Mouse (Mus musculus) CH12.LX (cell line): Measurements from ENCODE around the gene Mrnip. TPM values are rescaled to one million over a fixed set of nuclear protein-coding genes. Genes with fewer than 3 reads are reported as not detected.

ENCODE experiments used
- DNase-seq: peaks from one replicate; pipeline ENCODE4 v3.0.0-alpha.2; 2013; ENCODE audit errors: extremely low read depth
- H3K27ac ChIP-seq: 2 replicates; pipeline ENCODE4 v1.5.1; 2012; ENCODE audit warnings: low read depth, mild to moderate bottlenecking, control low read depth, moderate library complexity; ENCODE audit not compliant: insufficient read depth
- H3K27me3 ChIP-seq: replicated peaks from 2 replicates; pipeline ENCODE3; 2012; ENCODE audit warnings: inconsistent platforms
- H3K36me3 ChIP-seq, 2 experiments: replicated peaks in 1 of 2; 2 replicates each; pipeline versions ENCODE3 to v1.6.1; 2012; ENCODE audit warnings: inconsistent platforms in 1 of 2, low read length in 1 of 2, mild to moderate bottlenecking in 1 of 2, mixed read lengths in 1 of 2, moderate library complexity in 1 of 2; ENCODE audit not compliant: control insufficient read depth in 1 of 2, insufficient read depth in 1 of 2
- H3K4me1 ChIP-seq, 2 experiments: 2 replicates each; pipeline ENCODE4 v1.6.1; 2012; ENCODE audit warnings: inconsistent platforms in 1 of 2, moderate library complexity in 1 of 2; ENCODE audit not compliant: insufficient read depth in 2 of 2, control insufficient read depth in 1 of 2
- H3K4me2 ChIP-seq: 2 replicates; pipeline ENCODE4 v1.6.1; 2012; ENCODE audit warnings: low read depth, mild to moderate bottlenecking, control low read depth; ENCODE audit not compliant: poor library complexity, insufficient read depth, severe bottlenecking
- H3K4me3 ChIP-seq, 3 experiments: fragments of 150-350 bp in 1 of 3; sonication (generic) in 1 of 3; replicated peaks in 1 of 3; 2 replicates each; pipeline versions ENCODE3 to v1.5.1; 2011 to 2012; ENCODE audit warnings: low read depth in 2 of 3, low read length in 2 of 3, mild to moderate bottlenecking in 2 of 3, moderate library complexity in 2 of 3, control low read depth in 1 of 3, improper control_type of control experiment in 1 of 3, inconsistent platforms in 1 of 3, mixed read lengths in 1 of 3; ENCODE audit not compliant: poor library complexity in 1 of 3
- H3K79me2 ChIP-seq: replicated peaks from 2 replicates; pipeline ENCODE4 v1.6.1; 2012; ENCODE audit warnings: mild to moderate bottlenecking, moderate library complexity; ENCODE audit not compliant: control insufficient read depth, poor library complexity, insufficient read depth, severe bottlenecking; ENCODE audit errors: extremely low read depth
- H3K9ac ChIP-seq: 2 replicates; pipeline ENCODE4 v1.6.1; 2012; ENCODE audit warnings: low read depth, mild to moderate bottlenecking, control low read depth, moderate library complexity; ENCODE audit not compliant: insufficient read depth
- H3K9me3 ChIP-seq: replicated peaks from 2 replicates; pipeline ENCODE3; 2012; ENCODE audit warnings: low read length, inconsistent platforms, mixed read lengths
- BHLHE40 ChIP-seq: IDR thresholded peaks from 2 replicates; pipeline ENCODE4 v1.6.1; 2011; ENCODE audit warnings: mild to moderate bottlenecking, low read depth, low read length, improper control_type of control experiment
- CHD1 ChIP-seq: IDR thresholded peaks from 2 replicates; pipeline ENCODE4 v1.6.1; 2012; ENCODE audit warnings: low read depth, low read length, improper control_type of control experiment, inconsistent platforms
- CTCF ChIP-seq, 2 experiments: IDR thresholded peaks in 1 of 2; conservative IDR thresholded peaks in 1 of 2; 2 replicates each; pipeline ENCODE4 v1.5.1; 2011 to 2012; ENCODE audit warnings: low read depth in 2 of 2, low read length in 2 of 2, improper control_type of control experiment in 1 of 2, inconsistent platforms in 1 of 2, mild to moderate bottlenecking in 1 of 2, moderate library complexity in 1 of 2
- E2F4 ChIP-seq: IDR thresholded peaks from 2 replicates; pipeline ENCODE4 v1.6.1; 2011; ENCODE audit warnings: low read depth, low read length, improper control_type of control experiment; ENCODE audit not compliant: insufficient replicate concordance
- ELF1 ChIP-seq: IDR thresholded peaks from 2 replicates; pipeline ENCODE4 v1.6.1; 2014; ENCODE audit warnings: low read depth, mild to moderate bottlenecking, inconsistent platforms, low read length, improper control_type of control experiment
- ETS1 ChIP-seq: conservative IDR thresholded peaks from 2 replicates; pipeline ENCODE4 v1.6.1; 2012; ENCODE audit warnings: low read depth, mild to moderate bottlenecking, inconsistent platforms, low read length, improper control_type of control experiment, moderate library complexity
- HCFC1 ChIP-seq: IDR thresholded peaks from 2 replicates; pipeline ENCODE4 v1.6.1; 2012; ENCODE audit warnings: low read depth, mild to moderate bottlenecking, inconsistent platforms, low read length, improper control_type of control experiment
- IRF4 ChIP-seq: IDR thresholded peaks from 2 replicates; pipeline ENCODE4 v1.6.1; 2014; ENCODE audit warnings: low read depth, mild to moderate bottlenecking, inconsistent platforms, low read length, improper control_type of control experiment
- JUN ChIP-seq: IDR thresholded peaks from 2 replicates; pipeline ENCODE4 v1.6.1; 2011; ENCODE audit warnings: low read depth, mild to moderate bottlenecking, low read length, improper control_type of control experiment, moderate library complexity; ENCODE audit not compliant: insufficient read depth
- KAT2A ChIP-seq: IDR thresholded peaks from 2 replicates; pipeline ENCODE4 v1.6.1; 2012; ENCODE audit warnings: low read length, improper control_type of control experiment, inconsistent platforms; ENCODE audit not compliant: insufficient replicate concordance
- MAX ChIP-seq: IDR thresholded peaks from 2 replicates; pipeline ENCODE4 v1.6.1; 2011; ENCODE audit warnings: low read length, improper control_type of control experiment
- MEF2A ChIP-seq: IDR thresholded peaks from 2 replicates; pipeline ENCODE4 v1.6.1; 2014; ENCODE audit warnings: low read depth, mild to moderate bottlenecking, inconsistent platforms, low read length, improper control_type of control experiment, borderline replicate concordance
- MYC ChIP-seq: IDR thresholded peaks from 2 replicates; pipeline ENCODE4 v1.6.1; 2011; ENCODE audit warnings: low read depth, mild to moderate bottlenecking, improper control_type of control experiment, low read length
- NELFE ChIP-seq: IDR thresholded peaks from 2 replicates; pipeline ENCODE4 v1.6.1; 2011; ENCODE audit warnings: low read depth, low read length, improper control_type of control experiment
- PAX5 ChIP-seq: IDR thresholded peaks from 2 replicates; pipeline ENCODE4 v1.6.1; 2012; ENCODE audit warnings: low read length, inconsistent platforms, mixed read lengths
- POLR2A ChIP-seq: IDR thresholded peaks from 2 replicates; pipeline ENCODE4 v1.6.1; 2011; ENCODE audit warnings: low read depth, mild to moderate bottlenecking, improper control_type of control experiment, low read length
- POLR2AphosphoS2 ChIP-seq: IDR thresholded peaks from 2 replicates; pipeline ENCODE4 v1.6.1; 2011; ENCODE audit warnings: low read depth, low read length, improper control_type of control experiment
- RAD21 ChIP-seq: IDR thresholded peaks from 2 replicates; pipeline ENCODE4 v1.6.1; 2011; ENCODE audit warnings: low read depth, mild to moderate bottlenecking, low read length, improper control_type of control experiment, moderate library complexity
- SIN3A ChIP-seq: IDR thresholded peaks from 2 replicates; pipeline ENCODE4 v1.6.1; 2012; ENCODE audit warnings: low read length, improper control_type of control experiment, inconsistent platforms
- SMC3 ChIP-seq: IDR thresholded peaks from 2 replicates; pipeline ENCODE4 v1.6.1; 2011; ENCODE audit warnings: low read depth, low read length, improper control_type of control experiment
- TBP ChIP-seq: conservative IDR thresholded peaks from 2 replicates; pipeline ENCODE4 v1.6.1; 2011; ENCODE audit warnings: low read depth, low read length, improper control_type of control experiment
- TCF12 ChIP-seq: IDR thresholded peaks from 2 replicates; pipeline ENCODE4 v1.6.1; 2014; ENCODE audit warnings: low read depth, mild to moderate bottlenecking, inconsistent platforms, low read length, improper control_type of control experiment
- USF2 ChIP-seq: conservative IDR thresholded peaks from 2 replicates; pipeline ENCODE4 v1.6.1; 2011; ENCODE audit warnings: low read depth, low read length, improper control_type of control experiment
- ZC3H11A ChIP-seq: IDR thresholded peaks from 2 replicates; pipeline ENCODE4 v1.6.1; 2012; ENCODE audit warnings: low read depth, mild to moderate bottlenecking, inconsistent platforms, low read length, improper control_type of control experiment
- ZKSCAN1 ChIP-seq: IDR thresholded peaks from 2 replicates; pipeline ENCODE4 v1.6.1; 2012; ENCODE audit warnings: low read depth, inconsistent platforms, low read length, improper control_type of control experiment, borderline replicate concordance
- ZMIZ1 ChIP-seq: IDR thresholded peaks from 2 replicates; pipeline ENCODE4 v1.6.1; 2012; ENCODE audit warnings: low read depth, mild to moderate bottlenecking, inconsistent platforms, low read length, improper control_type of control experiment
- dilution Hi-C: fragments of 300-500 bp; cut with MboI; formaldehyde crosslinking; loops from 2 replicates; pipeline ENCODE4 v1.14.3; 2020; ENCODE audit warnings: low sequenced_read_pairs; ENCODE audit not compliant: extremely low pct_unique_long_range_greater_than_20kb, extremely low pct_ligation_motif_present
- in situ Hi-C: fragments of 300-500 bp; cut with MboI; formaldehyde crosslinking; loops from 3 replicates; pipeline ENCODE4 v1.14.3; 2019; ENCODE audit warnings: low sequenced_read_pairs, low pct_ligation_motif_present, low pct_unique_long_range_greater_than_20kb, mixed read lengths
- polyA plus RNA-seq: library from polyadenylated mRNA; unstranded; fragments of >175 nt; gene quantifications from 2 replicates; pipeline ENCODE4 v1.2.1, GENCODE M21; 2012; ENCODE audit warnings: low read depth; ENCODE audit not compliant: insufficient read length
- total RNA-seq, 2 experiments: library from RNA; depleted of rRNA; stranded (reverse); fragments of 300-350 nt in 1 of 2; fragments of >200 nt in 1 of 2; gene quantifications; 2 replicates each; pipeline ENCODE4 v1.2.3; 2012 to 2014

Mrnip gene
- total and polyA plus RNA-seq, 3 experiments: 22.5 to 36.7 (median 29.7) TPM

- Histone ChIP-seq H3K4me3 (no peak overlapping the region), H3K9ac (no peak overlapping the region), H3K4me1 (peaks cover 0 to 41% of the 10 kb centered on the region in 2 experiments; a peak in 2 of 4 replicates), H3K79me2 (no peaks in the 10 kb centered on the region), H3K36me3 (peaks cover 32 to 70% of the 10 kb centered on the region in 2 experiments), H3K27me3 (no peaks in the 10 kb centered on the region), H3K27ac (no peak overlapping the region), H3K4me2 (no peak overlapping the region), H3K9me3 (no peaks in the 10 kb centered on the region)
- TF ChIP-seq BHLHE40: no peak
- no peak for TF ChIP-seq SMC3
- TF ChIP-seq ETS1: 0 out of 2 replicates have a peak, but pooled peaks have one; percentile 25
- TF ChIP-seq SIN3A: no peak
- no peak for TF ChIP-seq HCFC1
- no peak for DNase-seq
- in situ Hi-C loops (no loop called here), dilution Hi-C loops (no loop called here)
Observed at GRCm38 (mm10) chr11:50192278-50192677, 18.0 kb downstream of the Mrnip start.

- H3K4me2 ChIP-seq: no peak overlapping the region
Observed at GRCm38 (mm10) chr11:50194070-50194469, 19.8 kb downstream of the Mrnip start.

GRCm38 (mm10) chr11:50194793-50195192, 20.5 kb downstream of the Mrnip start:
- H3K9ac ChIP-seq: no peak overlapping the region
- no peaks in the 10 kb centered on the region for H3K79me2 ChIP-seq
- no peak for DNase-seq
- TF ChIP-seq POLR2A: no peak
- TF ChIP-seq ZMIZ1: no peak
- no peak for TF ChIP-seq USF2
- TF ChIP-seq TBP: no peak
- no peak for TF ChIP-seq POLR2AphosphoS2
- no peak for TF ChIP-seq MYC
- no peak for TF ChIP-seq HCFC1
- TF ChIP-seq MAX: no peak
- TF ChIP-seq JUN: no peak
- TF ChIP-seq TCF12: no peak
- TF ChIP-seq ELF1: no peak
- TF ChIP-seq MEF2A: no peak
- peaks cover 48 to 80% of the 10 kb centered on the region in 2 experiments for H3K36me3 ChIP-seq
- dilution Hi-C loops (no loop called here), in situ Hi-C loops (no loop called here)
- no peaks in the 10 kb centered on the region for H3K27me3 ChIP-seq
- no peak overlapping the region for H3K4me2 ChIP-seq
- no peaks in the 10 kb centered on the region for H3K9me3 ChIP-seq
- no peak overlapping the region for H3K4me3 ChIP-seq
- H3K27ac ChIP-seq: no peak overlapping the region
- H3K4me1 ChIP-seq: peaks cover 0 to 41% of the 10 kb centered on the region in 2 experiments; a peak in 2 of 4 replicates

More at GRCm38 (mm10) chr11:50194070-50194469, 19.8 kb downstream of the Mrnip start:
- dilution Hi-C loops: no loop called here
- DNase-seq: no peak
- H3K9ac ChIP-seq: no peak overlapping the region
- TF ChIP-seq NELFE (no peak), CHD1 (no peak), HCFC1 (no peak), RAD21 (no peak), E2F4 (no peak), KAT2A (no peak), ELF1 (no peak), IRF4 (no peak), ZC3H11A (no peak), CTCF (conservative IDR thresholded peaks at IDR 0.05 in 1 of 2, IDR thresholded peaks at IDR 0.05 in 1 of 2; ENCODE audit: low read depth in 2 of 2, low read length in 2 of 2) (no peak), PAX5 (no peak), TBP (no peak), ZKSCAN1 (no peak), MAX (no peak), TCF12 (no peak)
- TF ChIP-seq, all 38 proteins: peak for 0
- Histone ChIP-seq H3K27ac (no peak overlapping the region), H3K79me2 (no peaks in the 10 kb centered on the region), H3K4me3 (no peak overlapping the region), H3K36me3 (peaks cover 41 to 75% of the 10 kb centered on the region in 2 experiments), H3K4me1 (peaks cover 0 to 41% of the 10 kb centered on the region in 2 experiments; a peak in 2 of 4 replicates), H3K27me3 (no peaks in the 10 kb centered on the region), H3K9me3 (no peaks in the 10 kb centered on the region)
- in situ Hi-C loops: no loop called here
